ENCODE assay signal across 8 mouse cellular contexts in genomic region chr9:22131226-22131981, GRCm38 (mm10). TPM values are rescaled to one million over a fixed set of nuclear protein-coding genes. Genes with fewer than 3 reads are reported as not detected.
DNase-seq lines count a peak whose midpoint lies in the region; ATAC-seq and TF ChIP-seq lines count a peak whose summit lies in the region.

No protein-coding gene starts in this region.

- H3K79me2 ChIP-seq in liver, adult 2 months (ENCODE audit: control insufficient read depth, insufficient read depth, low read length), result no peaks in the 10 kb centered on the region

- H3K4me2 ChIP-seq in forebrain, embryonic 12.5 days, result peak overlapping the region; percentile 45
- H3K4me2 ChIP-seq in hindbrain, embryonic 16.5 days (ENCODE audit: low read length), result peak overlapping the region; percentile 41
- H3K4me2 ChIP-seq in midbrain, postnatal 0 days (ENCODE audit: low read depth, low read length, poor library complexity, severe bottlenecking), result peak overlapping the region; percentile 26

- WGBS in forebrain, embryonic 12.5 days, result 1% methylated on average over 35 of the region's 35 CpGs
- 2% methylated on average over 29 of the region's 35 CpGs for WGBS in hindbrain, embryonic 16.5 days
- WGBS in liver, adult 2 months, result 5% methylated on average over 35 of the region's 35 CpGs
- 2% methylated on average over 32 of the region's 35 CpGs for WGBS in midbrain, postnatal 0 days

- no peak overlapping the region for H3K27ac ChIP-seq in forebrain, embryonic 12.5 days
- H3K27ac ChIP-seq in hindbrain, embryonic 16.5 days (ENCODE audit: low read depth, low read length), result no peak overlapping the region
- H3K27ac ChIP-seq in liver, adult 2 months (replicated peaks; ENCODE audit: insufficient read depth, low read depth, low read length), result peak overlapping the region; percentile 92
- H3K27ac ChIP-seq in midbrain, postnatal 0 days (ENCODE audit: low read depth, low read length), result no peak overlapping the region

- 0 out of 2 replicates have a peak, but pooled peaks have one; percentile 49 for TF ChIP-seq POLR2A in liver, adult 2 months (IDR thresholded peaks at IDR 0.05; ENCODE audit: extremely low read depth, insufficient read depth, low read length)

- H3K27me3 ChIP-seq in forebrain, embryonic 12.5 days, result peaks cover 45% of the 10 kb centered on the region
- peaks cover 24% of the 10 kb centered on the region for H3K27me3 ChIP-seq in hindbrain, embryonic 16.5 days (replicated peaks; ENCODE audit: control insufficient read depth, insufficient read depth, low read length)
- no peaks in the 10 kb centered on the region for H3K27me3 ChIP-seq in liver, adult 2 months (ENCODE audit: control insufficient read depth, insufficient read depth, low read length)
- peaks cover 22% of the 10 kb centered on the region for H3K27me3 ChIP-seq in midbrain, postnatal 0 days (ENCODE audit: insufficient read depth, low read length)

- H3K9me3 ChIP-seq in forebrain, embryonic 12.5 days, result no peaks in the 10 kb centered on the region
- no peaks in the 10 kb centered on the region for H3K9me3 ChIP-seq in hindbrain, embryonic 16.5 days (ENCODE audit: control insufficient read depth, low read length)
- no peaks in the 10 kb centered on the region for H3K9me3 ChIP-seq in midbrain, postnatal 0 days (ENCODE audit: low read length)

- H3K4me1 ChIP-seq in forebrain, embryonic 12.5 days, result peaks cover 11% of the 10 kb centered on the region; the same call in 1 of the 2 replicates
- H3K4me1 ChIP-seq in hindbrain, embryonic 16.5 days (ENCODE audit: control insufficient read depth, insufficient read depth, low read depth, low read length), result peaks cover 5% of the 10 kb centered on the region; the same call in 1 of the 2 replicates
- H3K4me1 ChIP-seq in liver, adult 2 months (ENCODE audit: control insufficient read depth, insufficient read depth, low read length), result peaks cover 3% of the 10 kb centered on the region; the same call in 1 of the 2 replicates
- H3K4me1 ChIP-seq in midbrain, postnatal 0 days (ENCODE audit: insufficient read depth, low read length), result no peaks in the 10 kb centered on the region

- peak overlapping the region; percentile 18 for H3K4me3 ChIP-seq in forebrain, embryonic 12.5 days (replicated peaks)
- H3K4me3 ChIP-seq in hindbrain, embryonic 16.5 days (ENCODE audit: low read length), result peak overlapping the region; percentile 11; the same call in 1 of the 2 replicates
- peak overlapping the region; percentile 77 for H3K4me3 ChIP-seq in liver, adult 2 months (ENCODE audit: insufficient read depth, low read depth, low read length)
- peak overlapping the region; percentile 10 for H3K4me3 ChIP-seq in midbrain, postnatal 0 days (ENCODE audit: low read depth, low read length)

- H3K36me3 ChIP-seq in forebrain, embryonic 12.5 days (replicated peaks), result no peaks in the 10 kb centered on the region
- H3K36me3 ChIP-seq in hindbrain, embryonic 16.5 days (ENCODE audit: control insufficient read depth, insufficient read depth, low read length), result no peaks in the 10 kb centered on the region
- peaks cover 3% of the 10 kb centered on the region; the same call in 1 of the 2 replicates for H3K36me3 ChIP-seq in liver, adult 2 months (ENCODE audit: control insufficient read depth, insufficient read depth, low read length)
- H3K36me3 ChIP-seq in midbrain, postnatal 0 days (ENCODE audit: insufficient read depth, low read length), result no peaks in the 10 kb centered on the region

- ATAC-seq in forebrain, embryonic 12.5 days (ENCODE audit: low FRiP score), result no peak
- ATAC-seq in hindbrain, embryonic 16.5 days, result no peak; the same call in 1 of the 2 replicates
- no peak for ATAC-seq in midbrain, postnatal 0 days (ENCODE audit: low FRiP score)

- peak; percentile 48 for DNase-seq in ovary, adult 18-20 months (ENCODE audit: low spot score)
- no peak for DNase-seq in ovary, postnatal 14 days (ENCODE audit: low spot score)
- DNase-seq in liver, adult 2 months (ENCODE audit: extremely low read depth, low read depth, low spot score), result peak; percentile 92
- DNase-seq in midbrain, postnatal 0 days (ENCODE audit: low spot score), result no peak
- DNase-seq in thymus, postnatal 0 days (ENCODE audit: low spot score), result peak; percentile 75
- no peak for DNase-seq in cerebellum, postnatal 14 days

- TF ChIP-seq CTCF in liver, adult 2 months (IDR thresholded peaks at IDR 0.05; ENCODE audit: low read depth, low read length), result no peak
- TF ChIP-seq CTCF in midbrain, postnatal 0 days (IDR thresholded peaks at IDR 0.05), result no peak

- peak overlapping the region; percentile 21; the same call in 1 of the 2 replicates for H3K9ac ChIP-seq in forebrain, embryonic 12.5 days
- H3K9ac ChIP-seq in hindbrain, embryonic 16.5 days (ENCODE audit: low read depth, low read length), result no peak overlapping the region
- H3K9ac ChIP-seq in liver, adult 2 months (ENCODE audit: low read depth, low read length), result peak overlapping the region; percentile 86
- H3K9ac ChIP-seq in midbrain, postnatal 0 days (replicated peaks; ENCODE audit: low read length, poor library complexity, severe bottlenecking), result no peak overlapping the region

RNA-seq across cellular contexts. Expression of gene Acp5, which starts 4.1 kb away (rescaled TPM):
- 3.6 and 6.6 TPM in 2 replicates for polyA plus RNA-seq in forebrain, embryonic 12.5 days (2016; fragmentation: Nextera tagmentation; extraction: Ambion mirVana)
- 0.49 and 1.5 TPM in 2 replicates for polyA plus RNA-seq in hindbrain, embryonic 16.5 days (2015; fragmentation: Nextera tagmentation; extraction: Ambion mirVana)
- 93.6 and 123 TPM in 2 replicates for total RNA-seq in liver, adult 2 months (2014; rRNA removed)
- 200 and 211 TPM in 2 replicates for polyA plus RNA-seq in liver, adult 2 months (2012; rRNA removed)
- 1.0 and 2.9 TPM in 2 replicates for total RNA-seq in midbrain, postnatal 0 days (2014; rRNA removed)
- 0.47 and 0.79 TPM in 2 replicates for polyA plus RNA-seq in midbrain, postnatal 0 days (2015; fragmentation: Nextera tagmentation; extraction: Ambion mirVana)
- polyA plus RNA-seq in thymus, postnatal 0 days (2015; fragmentation: Nextera tagmentation; extraction: Ambion mirVana), result 135 TPM in 2 replicates

RNA-seq across cellular contexts. Expression of gene Elof1, which starts 14.4 kb away (rescaled TPM):
- 178 and 186 TPM in 2 replicates for polyA plus RNA-seq in forebrain, embryonic 12.5 days (2016; fragmentation: Nextera tagmentation; extraction: Ambion mirVana)
- 192 TPM in 2 replicates for polyA plus RNA-seq in hindbrain, embryonic 16.5 days (2015; fragmentation: Nextera tagmentation; extraction: Ambion mirVana)
- 46.2 and 56.8 TPM in 2 replicates for total RNA-seq in liver, adult 2 months (2014; rRNA removed)
- 106 and 108 TPM in 2 replicates for polyA plus RNA-seq in liver, adult 2 months (2012; rRNA removed)
- 129 and 132 TPM in 2 replicates for total RNA-seq in midbrain, postnatal 0 days (2014; rRNA removed)
- 161 and 178 TPM in 2 replicates for polyA plus RNA-seq in midbrain, postnatal 0 days (2015; fragmentation: Nextera tagmentation; extraction: Ambion mirVana)
- polyA plus RNA-seq in thymus, postnatal 0 days (2015; fragmentation: Nextera tagmentation; extraction: Ambion mirVana), result 174 and 178 TPM in 2 replicates

RNA-seq across cellular contexts. Expression of gene Pigyl, which starts 25.2 kb away (rescaled TPM):
- polyA plus RNA-seq in forebrain, embryonic 12.5 days (2016; fragmentation: Nextera tagmentation; extraction: Ambion mirVana), result 63.2 and 65.8 TPM in 2 replicates
- 89.8 and 97.6 TPM in 2 replicates for polyA plus RNA-seq in hindbrain, embryonic 16.5 days (2015; fragmentation: Nextera tagmentation; extraction: Ambion mirVana)
- total RNA-seq in liver, adult 2 months (2014; rRNA removed), result 21.6 and 23.0 TPM in 2 replicates
- 45.8 and 53.0 TPM in 2 replicates for polyA plus RNA-seq in liver, adult 2 months (2012; rRNA removed)
- 27.0 and 40.8 TPM in 2 replicates for total RNA-seq in midbrain, postnatal 0 days (2014; rRNA removed)
- 120 and 122 TPM in 2 replicates for polyA plus RNA-seq in midbrain, postnatal 0 days (2015; fragmentation: Nextera tagmentation; extraction: Ambion mirVana)
- polyA plus RNA-seq in thymus, postnatal 0 days (2015; fragmentation: Nextera tagmentation; extraction: Ambion mirVana), result 105 and 111 TPM in 2 replicates

RNA-seq across cellular contexts. Expression of gene Cnn1, which starts 32.4 kb away (rescaled TPM):
- 2.3 and 3.9 TPM in 2 replicates for polyA plus RNA-seq in forebrain, embryonic 12.5 days (2016; fragmentation: Nextera tagmentation; extraction: Ambion mirVana)
- 0.93 and 1.4 TPM in 2 replicates for polyA plus RNA-seq in hindbrain, embryonic 16.5 days (2015; fragmentation: Nextera tagmentation; extraction: Ambion mirVana)
- total RNA-seq in liver, adult 2 months (2014; rRNA removed), result 0.28 and 1.0 TPM in 2 replicates
- polyA plus RNA-seq in liver, adult 2 months (2012; rRNA removed), result 0.22 and 0.36 TPM in 2 replicates
- total RNA-seq in midbrain, postnatal 0 days (2014; rRNA removed), result 1.2 and 1.3 TPM in 2 replicates
- 0.77 and 0.92 TPM in 2 replicates for polyA plus RNA-seq in midbrain, postnatal 0 days (2015; fragmentation: Nextera tagmentation; extraction: Ambion mirVana)
- 1.4 and 2.9 TPM in 2 replicates for polyA plus RNA-seq in thymus, postnatal 0 days (2015; fragmentation: Nextera tagmentation; extraction: Ambion mirVana)

RNA-seq across cellular contexts. Expression of gene Ecsit, which starts 46.2 kb away (rescaled TPM):
- polyA plus RNA-seq in forebrain, embryonic 12.5 days (2016; fragmentation: Nextera tagmentation; extraction: Ambion mirVana), result 35.0 and 39.0 TPM in 2 replicates
- polyA plus RNA-seq in hindbrain, embryonic 16.5 days (2015; fragmentation: Nextera tagmentation; extraction: Ambion mirVana), result 60.9 and 62.3 TPM in 2 replicates
- total RNA-seq in liver, adult 2 months (2014; rRNA removed), result 34.1 and 39.1 TPM in 2 replicates
- 63.9 and 69.2 TPM in 2 replicates for polyA plus RNA-seq in liver, adult 2 months (2012; rRNA removed)
- total RNA-seq in midbrain, postnatal 0 days (2014; rRNA removed), result 49.6 and 56.3 TPM in 2 replicates
- polyA plus RNA-seq in midbrain, postnatal 0 days (2015; fragmentation: Nextera tagmentation; extraction: Ambion mirVana), result 55.0 and 57.2 TPM in 2 replicates
- 44.7 and 44.8 TPM in 2 replicates for polyA plus RNA-seq in thymus, postnatal 0 days (2015; fragmentation: Nextera tagmentation; extraction: Ambion mirVana)

Comparison
In these comparisons a context has a peak if more than half of its experiments do, and no peak if none do; other contexts are left out.
1. DNase-seq: peak in ovary, adult 18-20 months (single experiment), liver, adult 2 months (single experiment) and thymus, postnatal 0 days (single experiment); none in ovary, postnatal 14 days (single experiment), midbrain, postnatal 0 days (single experiment) and cerebellum, postnatal 14 days (0 of 2).
2. H3K4me3 ChIP-seq: peak in every context shown above with its lines; median percentile 77 in liver, adult 2 months; 18 in forebrain, embryonic 12.5 days; 11 in hindbrain, embryonic 16.5 days; 10 in midbrain, postnatal 0 days.
3. H3K9ac ChIP-seq: peak in forebrain, embryonic 12.5 days (single experiment) and liver, adult 2 months (single experiment); none in hindbrain, embryonic 16.5 days (single experiment) and midbrain, postnatal 0 days (single experiment).
4. RNA of gene Acp5, which starts 4.1 kb away (polyA plus RNA-seq): 200 to 211 TPM in liver, adult 2 months and 135 TPM in thymus, postnatal 0 days; 3.6 to 6.6 TPM in forebrain, embryonic 12.5 days, 0.49 to 1.5 TPM in hindbrain, embryonic 16.5 days and 0.47 to 0.79 TPM in midbrain, postnatal 0 days; every median in the first group is over 10 times any median in the second.
5. Peak in every context shown above with its lines, with median percentiles within 50 percentile points of each other: H3K4me2 ChIP-seq.